Mouse (Mus musculus): Measurements from ENCODE around the gene Itga6.

Itga6 gene

DNA sequence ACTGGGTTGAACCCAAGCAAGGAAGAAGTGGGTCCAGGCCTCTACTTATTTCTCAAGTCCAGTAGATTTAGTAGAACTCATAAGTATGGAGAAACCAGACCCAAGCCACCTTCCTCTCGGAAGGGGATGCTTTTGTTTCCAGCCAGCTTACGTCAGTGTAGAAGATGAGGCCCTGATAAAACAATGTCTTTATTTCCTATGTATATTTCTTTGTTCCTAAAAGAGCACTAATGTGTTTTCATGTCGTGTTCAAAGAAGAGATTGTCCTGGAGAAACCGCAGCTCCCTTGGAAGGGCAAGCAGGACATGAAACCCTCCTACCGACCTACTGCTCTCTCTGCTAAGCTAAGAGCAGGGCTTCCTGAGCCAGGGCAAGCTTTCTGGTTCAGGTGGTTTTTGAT is 20.6 kb downstream of the Itga6 start:
- DNase-seq = no peak

DNA sequence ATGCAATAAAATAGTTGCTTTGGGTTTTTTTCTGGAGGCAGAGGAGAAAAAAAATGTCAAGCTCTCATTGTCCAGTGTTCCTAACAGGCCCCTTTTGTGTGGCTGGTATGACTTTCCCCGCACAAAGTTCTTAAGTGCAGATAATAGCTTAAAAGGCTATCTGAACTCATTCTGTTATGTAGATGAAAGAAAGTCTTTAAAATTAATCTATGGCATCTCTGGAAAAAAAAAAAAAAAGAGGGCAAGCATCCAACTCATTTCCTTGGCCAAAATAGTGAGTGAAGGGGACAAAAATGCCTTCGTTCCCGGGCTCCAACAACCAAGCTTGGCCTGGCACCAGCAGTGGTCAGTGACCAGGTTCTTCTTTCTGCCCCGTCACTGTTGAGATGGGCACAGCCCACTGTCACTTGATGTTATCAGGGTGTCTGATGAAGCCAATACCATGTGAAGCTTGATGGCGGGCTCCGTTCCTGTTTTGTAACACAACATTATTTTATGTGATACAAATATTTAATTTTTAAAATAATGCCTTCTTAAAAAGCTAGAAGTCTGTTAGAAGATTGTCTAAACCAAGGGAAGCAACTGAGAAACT is 21.7 kb downstream of the Itga6 start:
- DNase-seq = no peak

- no peak for DNase-seq
These were observed 26.3 kb downstream of the Itga6 start for GRCm38 (mm10) chr2:71771762-71772161.

DNA sequence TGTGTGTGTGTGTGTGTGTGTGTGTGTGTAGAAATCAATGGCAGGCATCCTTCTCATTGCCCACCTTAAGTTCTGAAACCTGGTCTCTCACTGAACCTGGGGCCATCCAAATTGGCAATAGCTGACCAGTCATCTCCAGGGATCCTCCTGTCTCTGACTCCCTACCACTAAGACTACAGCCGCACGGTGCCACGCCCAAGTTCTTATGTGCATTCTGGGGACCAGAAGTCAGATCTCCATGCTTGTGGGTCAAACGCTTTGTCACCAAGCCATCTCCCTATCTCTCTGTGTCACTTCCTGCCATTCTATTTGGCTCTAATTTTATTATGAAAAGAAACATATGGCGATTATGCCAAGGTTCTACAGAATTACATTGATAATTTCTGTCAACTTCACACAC is 28.3 kb downstream of the Itga6 start:
- DNase-seq = no peak

DNA sequence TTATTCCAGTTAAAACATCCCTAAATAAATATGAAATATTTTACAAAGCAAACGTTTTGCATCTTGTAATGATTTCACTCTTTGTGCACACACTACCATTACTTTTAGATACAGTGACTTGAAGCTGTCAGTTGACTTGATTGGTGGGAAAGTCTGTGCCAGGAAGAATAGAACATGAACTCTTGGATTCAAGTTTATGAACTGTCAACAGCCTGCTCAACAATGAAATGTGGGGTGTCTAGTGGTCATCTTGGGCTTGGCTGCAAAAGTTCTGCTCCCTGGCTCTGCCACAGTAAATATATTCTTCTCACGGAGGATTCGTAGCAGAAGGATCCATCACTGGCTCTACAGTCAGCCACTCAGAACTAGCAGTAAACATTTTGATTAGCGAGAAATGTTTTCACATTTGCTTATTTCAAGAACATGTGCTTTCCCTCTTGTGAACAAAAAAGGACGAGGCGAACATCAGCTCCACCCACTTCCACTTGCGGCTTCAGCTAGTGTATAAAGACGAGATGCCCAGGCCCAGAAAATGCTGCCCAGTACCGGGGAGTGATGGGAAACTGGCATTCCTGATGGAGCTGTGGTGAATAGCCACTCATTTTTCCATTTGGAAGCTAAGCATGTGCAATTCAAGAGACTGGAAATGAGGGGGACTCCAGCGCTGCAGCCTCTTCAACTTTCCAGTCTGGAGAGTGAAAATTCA is 29.0 kb downstream of the Itga6 start:
- no peak for DNase-seq

DNA sequence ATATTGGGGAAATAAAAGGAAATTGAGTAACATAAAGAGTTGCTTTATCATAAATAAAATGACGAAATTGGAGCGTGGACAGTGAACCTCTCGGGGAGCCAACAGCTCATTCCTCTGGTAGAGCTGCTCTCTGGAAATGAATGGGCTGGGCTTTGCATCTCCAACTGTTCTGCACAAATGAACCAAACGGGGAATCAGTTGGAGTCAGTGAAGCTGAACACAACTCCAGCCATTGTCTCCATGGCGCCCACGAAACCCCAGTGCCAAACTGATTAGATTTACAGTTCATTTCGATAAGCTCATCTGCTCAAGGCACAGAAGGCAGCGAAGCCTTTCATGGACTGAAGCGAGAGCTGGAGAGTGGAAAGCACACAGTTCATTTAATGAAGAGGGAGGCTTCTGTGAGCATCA is 29.8 kb downstream of the Itga6 start:
- no peak for DNase-seq

DNA sequence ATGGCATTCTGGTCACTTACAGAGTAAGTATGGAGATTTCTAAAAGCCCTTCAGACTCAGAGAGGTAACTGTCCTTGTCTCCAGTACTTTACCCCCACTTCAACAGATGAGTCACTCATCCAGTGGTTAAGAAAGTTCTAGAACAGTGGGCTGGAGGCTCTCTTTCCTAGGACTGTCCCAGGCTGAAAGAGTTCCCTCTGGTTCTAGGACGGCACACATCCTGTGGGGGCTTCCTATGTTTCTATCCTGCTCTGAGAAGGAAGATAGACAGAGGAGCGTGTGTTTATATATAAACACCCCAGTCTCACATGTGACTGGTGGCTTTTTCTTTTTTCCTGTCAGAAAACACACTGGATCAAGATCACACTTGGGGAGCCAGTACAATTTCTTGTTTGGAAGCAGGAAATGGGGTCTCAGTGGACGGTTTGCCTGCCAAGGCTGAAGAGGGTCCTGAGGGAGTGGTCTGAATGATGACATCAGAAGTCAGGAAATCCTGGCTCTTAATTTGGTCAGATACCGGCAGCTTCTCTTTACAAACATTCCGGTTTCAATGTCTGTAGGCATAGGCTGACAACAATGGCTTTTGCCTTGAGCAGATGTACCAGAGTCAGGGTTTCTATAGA is 34.0 kb downstream of the Itga6 start:
- DNase-seq = no peak

DNA sequence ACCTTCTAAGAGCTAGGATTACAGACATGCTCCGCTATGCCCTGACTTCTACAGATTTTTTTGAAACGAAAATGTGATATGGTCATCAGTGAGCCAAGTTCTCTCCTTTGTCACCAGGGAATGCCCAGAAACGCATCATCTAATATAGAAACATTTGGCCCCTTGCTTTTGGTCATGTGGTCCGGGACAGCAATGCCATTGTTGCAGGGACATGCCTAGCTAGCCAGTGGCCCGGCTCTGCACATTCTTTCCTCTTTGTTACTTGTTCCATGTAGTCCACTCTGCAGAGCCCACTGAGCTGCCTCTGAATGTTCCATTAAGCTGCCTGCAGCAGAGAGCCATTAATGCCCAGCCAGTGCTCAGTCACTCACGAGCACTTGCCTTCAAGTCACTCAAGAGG is 34.6 kb downstream of the Itga6 start:
- DNase-seq = no peak

DNA sequence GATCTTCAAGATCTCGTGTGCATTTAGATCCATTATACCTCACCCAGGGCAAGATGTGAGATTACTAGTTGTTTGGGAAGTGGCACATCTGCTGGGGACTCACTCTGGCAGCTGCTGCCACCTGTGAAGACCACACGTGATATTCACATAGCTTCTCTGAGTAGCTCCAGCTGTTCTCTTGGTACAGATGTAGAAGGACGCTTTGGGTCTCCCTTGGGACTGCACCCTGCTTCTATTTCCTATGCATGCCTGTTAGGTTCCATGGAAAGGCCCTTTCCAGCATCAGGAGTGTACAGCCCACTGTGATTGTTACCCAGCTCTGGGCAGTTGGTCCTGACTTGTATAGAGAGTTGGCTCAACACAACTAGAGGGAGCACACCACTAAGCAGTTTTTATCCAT is 39.8 kb downstream of the Itga6 start:
- DNase-seq = peak; percentile 52

DNA sequence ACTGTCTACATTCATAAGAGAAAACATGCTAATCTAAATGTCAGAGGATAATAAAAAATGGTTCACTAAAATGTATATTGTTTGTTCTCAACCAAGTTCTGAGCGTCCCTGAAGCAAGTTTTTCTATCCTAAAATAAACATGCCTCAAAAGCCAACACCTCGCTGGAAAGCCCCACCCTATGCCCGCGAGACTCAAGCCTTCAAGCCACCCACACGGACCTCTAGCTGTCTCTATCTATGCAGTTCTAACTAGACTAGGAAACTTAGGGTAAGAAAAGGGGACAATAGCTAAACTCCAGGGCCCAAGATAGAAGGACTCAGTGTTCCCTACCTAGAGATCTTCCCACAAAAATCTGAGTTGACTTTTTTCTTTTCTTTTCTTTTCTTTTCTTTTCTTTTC is 40.6 kb downstream of the Itga6 start:
- no peak for DNase-seq

DNA sequence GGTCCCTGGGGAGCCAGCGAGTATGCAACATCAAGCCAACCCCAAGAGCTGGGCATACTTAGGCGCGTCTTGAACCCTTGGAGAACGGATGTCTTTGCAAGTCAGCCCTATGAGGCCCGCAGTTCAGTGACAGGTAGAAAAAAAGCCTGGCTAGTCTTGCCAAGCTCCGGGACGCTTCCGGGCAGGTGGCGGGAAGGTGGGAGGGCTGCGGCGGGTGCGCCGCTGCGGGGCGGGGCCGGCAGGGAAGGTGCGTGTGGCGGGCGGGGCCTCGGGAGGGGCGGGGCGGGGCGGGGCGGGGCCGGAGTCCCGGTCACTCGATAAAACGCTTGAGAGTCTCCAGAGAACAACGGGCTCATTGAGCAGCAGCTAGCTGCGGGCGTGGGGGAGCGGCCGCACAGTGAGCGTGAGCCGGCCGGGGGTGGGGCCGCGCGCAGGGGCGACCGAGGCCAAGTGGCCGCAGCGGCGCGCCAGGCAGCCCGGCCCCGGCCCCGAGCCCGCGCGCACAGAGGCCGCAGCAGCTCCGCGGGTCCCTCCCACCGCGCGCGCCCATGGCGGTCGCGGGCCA is 41.3 kb downstream of the Itga6 start:
- DNase-seq = peak; percentile 84

DNA sequence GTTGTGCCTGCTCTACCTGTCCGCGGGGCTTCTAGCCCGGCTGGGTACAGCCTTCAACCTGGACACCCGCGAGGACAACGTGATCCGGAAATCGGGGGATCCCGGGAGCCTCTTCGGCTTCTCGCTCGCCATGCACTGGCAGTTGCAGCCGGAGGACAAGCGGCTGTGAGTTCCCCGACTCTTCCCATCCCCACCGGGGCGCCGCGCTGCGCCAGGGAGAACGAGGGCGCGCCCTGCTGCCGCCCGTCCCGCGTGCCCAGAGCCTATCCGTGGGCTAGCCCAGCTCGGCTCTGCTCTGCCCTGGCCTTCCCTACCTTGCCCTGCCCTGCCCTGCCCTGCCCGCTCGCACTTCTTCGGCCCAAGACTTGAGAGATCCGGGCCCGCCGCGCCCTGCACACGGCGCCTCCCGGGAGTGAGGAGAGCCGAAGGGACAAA is 41.8 kb downstream of the Itga6 start:
- peak; percentile 76 for DNase-seq

DNA sequence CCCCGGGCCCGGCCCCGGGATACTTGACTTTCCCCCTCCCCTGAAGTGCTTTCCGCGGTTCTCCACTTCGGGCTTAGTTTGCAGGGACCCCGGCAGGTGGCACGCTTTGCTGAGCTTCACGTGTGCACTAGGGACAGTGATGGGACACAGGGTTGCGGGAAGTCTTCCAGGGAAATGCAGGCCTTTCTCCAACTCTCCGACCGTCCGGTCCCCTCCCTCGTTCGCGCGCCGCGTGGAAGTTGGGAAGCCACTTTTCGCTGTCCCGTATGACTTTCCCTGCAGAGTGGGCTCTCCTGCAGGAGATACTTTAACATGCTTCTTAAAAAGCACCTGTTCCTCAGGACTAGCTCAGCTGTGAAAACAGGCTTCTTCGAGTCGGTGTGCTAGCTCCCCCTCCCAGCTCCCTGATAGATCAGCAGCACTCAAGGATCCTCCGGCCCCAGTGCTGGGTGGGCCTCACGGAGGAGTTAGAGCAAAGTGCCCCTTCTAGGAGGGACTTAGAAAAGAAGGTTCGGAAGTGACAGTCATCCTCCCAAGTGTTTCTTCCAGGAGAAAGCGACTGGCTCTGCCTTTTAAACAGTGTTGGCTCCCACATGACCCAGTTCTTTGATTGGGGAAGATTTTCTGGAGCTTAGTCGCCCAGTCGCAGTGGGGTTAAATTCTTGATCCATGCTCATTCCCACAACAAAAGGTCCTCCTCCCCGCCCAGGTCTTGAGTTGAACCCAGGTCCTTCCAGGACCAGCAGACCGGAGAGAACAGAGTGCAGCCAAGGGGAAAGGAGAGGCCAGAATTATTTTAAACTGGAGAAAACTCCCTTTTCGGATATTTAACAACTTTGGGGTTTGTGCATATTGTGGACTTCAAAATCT is 42.4 kb downstream of the Itga6 start:
- DNase-seq = peak; percentile 73

DNA sequence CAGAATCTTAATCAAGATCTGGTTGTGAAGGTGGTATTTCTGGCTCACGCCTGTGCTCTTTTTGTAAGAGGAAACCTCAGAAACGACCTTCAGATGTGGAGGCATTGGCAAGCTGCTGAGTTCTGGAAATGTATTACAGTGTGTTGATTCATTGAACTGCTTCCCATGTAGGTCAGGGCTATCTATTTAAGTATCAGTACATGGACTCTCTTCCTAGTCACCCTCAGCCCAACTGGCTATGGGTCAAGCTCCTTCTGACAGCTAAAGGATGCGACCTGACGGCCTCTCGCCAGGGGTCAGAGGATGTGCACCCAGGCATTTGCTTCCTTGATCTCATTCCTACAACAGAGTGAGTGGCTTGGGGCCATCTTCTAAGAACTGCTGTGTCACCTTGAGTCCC is 45.3 kb downstream of the Itga6 start:
- DNase-seq = no peak

DNA sequence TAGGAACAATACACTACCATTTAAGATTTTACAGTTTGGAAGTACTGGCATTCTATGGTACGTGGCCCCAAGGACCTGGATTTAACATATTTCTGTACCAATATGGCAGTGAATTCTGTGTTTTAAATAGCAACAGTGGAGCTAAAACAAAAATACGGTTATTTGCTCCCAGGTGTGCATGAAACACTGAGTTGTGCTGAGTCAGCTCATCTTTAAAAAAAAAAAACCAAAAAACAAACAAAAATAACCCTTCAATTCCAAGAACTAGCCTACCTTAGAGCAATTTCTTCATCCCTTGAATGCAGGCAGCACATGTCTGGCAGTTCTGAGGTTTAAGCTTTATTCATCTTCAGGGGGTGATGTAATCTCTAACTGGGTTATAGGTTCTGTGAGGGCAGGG is 45.8 kb downstream of the Itga6 start:
- no peak for DNase-seq

DNA sequence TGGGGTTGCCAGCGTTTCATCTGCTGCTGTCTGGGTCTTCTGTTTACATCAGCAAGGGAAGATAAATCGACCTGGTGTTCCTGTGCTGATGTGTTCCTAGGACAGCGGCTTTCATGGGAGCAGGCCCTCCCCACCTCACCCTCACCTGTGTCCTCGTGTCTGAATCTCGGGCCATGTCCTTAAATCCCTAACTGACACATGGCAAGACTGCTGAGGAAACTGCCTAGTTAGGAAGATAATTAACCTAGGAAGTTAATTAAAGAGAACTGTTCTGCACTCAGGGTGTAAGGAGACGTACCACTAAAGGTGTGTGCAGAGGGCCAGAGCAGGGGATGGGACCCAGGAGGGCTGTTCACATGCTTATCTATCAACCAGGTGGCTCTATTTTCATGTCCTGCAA is 48.7 kb downstream of the Itga6 start:
- DNase-seq = no peak

DNA sequence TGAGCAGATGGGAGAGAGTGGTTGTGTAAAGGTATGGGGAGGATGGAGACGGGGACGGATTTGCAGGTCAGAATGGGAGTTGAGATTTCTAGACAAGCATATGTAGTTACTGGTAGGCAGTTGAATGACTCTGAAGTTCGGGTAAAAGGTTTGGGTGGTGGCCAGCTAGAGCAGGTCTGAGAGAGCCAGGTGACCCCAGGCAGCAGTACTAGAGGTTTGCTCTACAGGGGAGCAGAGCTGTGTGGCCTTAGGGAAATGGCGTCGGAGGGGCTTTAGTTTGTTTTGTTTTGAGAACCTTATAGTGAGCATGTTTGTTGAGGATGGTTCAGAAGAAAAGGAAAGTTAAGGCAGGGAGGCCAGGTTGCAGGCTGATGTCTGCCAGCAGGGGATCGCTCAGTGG is 51.4 kb downstream of the Itga6 start:
- DNase-seq = no peak

GRCm38 (mm10) chr2:71800798-71801197 is 55.4 kb downstream of the Itga6 start:
- DNase-seq = no peak

- no peak for DNase-seq
These were observed 56.3 kb downstream of the Itga6 start for GRCm38 (mm10) chr2:71801691-71802090.

DNA sequence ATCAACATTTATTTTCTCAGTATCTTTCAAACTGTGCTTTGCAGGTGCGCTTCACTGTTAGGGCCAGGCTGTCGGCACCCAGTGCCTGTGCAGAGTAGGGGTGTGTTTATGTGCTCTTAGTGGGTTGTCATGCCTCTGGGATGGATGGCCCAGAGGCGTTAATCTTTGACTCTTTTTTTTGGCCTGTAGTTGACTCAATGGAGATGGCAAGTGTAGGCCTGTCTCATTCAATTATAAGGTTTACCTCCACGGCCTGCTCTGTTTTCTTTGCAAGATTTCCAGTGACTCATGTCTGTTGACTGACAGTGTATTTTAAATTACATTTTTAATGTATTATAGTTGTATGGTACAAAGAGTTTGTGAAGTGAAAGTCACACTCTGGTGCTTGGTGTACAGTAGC is 56.7 kb downstream of the Itga6 start:
- no peak for DNase-seq

- DNase-seq = no peak
These were observed 59.7 kb downstream of the Itga6 start for GRCm38 (mm10) chr2:71805120-71805519.

GRCm38 (mm10) chr2:71805611-71806567 is 60.5 kb downstream of the Itga6 start:
- DNase-seq = no peak
